ENCODE assay signal across 28 mouse cellular contexts in genomic region chr10:69962226-69962625, GRCm38 (mm10).
DNase-seq lines count a peak whose midpoint lies in the region; TF ChIP-seq lines count a peak whose summit lies in the region.
"Had no signal": no experiment of that assay in that cellular context is flagged by ENCODE, and none has a peak within 500 bp of the region (broad histone marks: within the 10 kb centered on the region; RNA-seq: fewer than 3 reads in every experiment).

No protein-coding gene starts in this region.

- TF ChIP-seq CTCF in left cerebral cortex, adult 2 months (IDR thresholded peaks at IDR 0.05) = no peak

- intact Hi-C loops in left cerebral cortex, adult 2 months (cut with DNase I) = loop anchor here (5.0 kb wide), 3 partner anchors 60 to 510 kb away; no protein-coding TSS in a partner anchor
- intact Hi-C loops in left cerebral cortex, postnatal 36 days (cut with DNase I) = loop anchor here (5.0 kb wide), 1 partner anchor 300 kb away; no protein-coding TSS in a partner anchor

- H3K4me3 ChIP-seq in left cerebral cortex, adult 2 months = no peak overlapping the region
- H3K4me3 ChIP-seq: embryonic facial prominence, embryonic 12.5 days; forebrain, embryonic 10.5 days; forebrain, embryonic 15.5 days; heart, adult 2 months; heart, embryonic 13.5 days; limb, embryonic 10.5 days; limb, embryonic 15.5 days; midbrain, embryonic 10.5 days; midbrain, embryonic 15.5 days; neural tube, embryonic 15.5 days had no signal

- DNase-seq in adrenal gland, postnatal 14 days = peak; percentile 39
- no peak for DNase-seq in adrenal gland, adult 2 months
- no peak for DNase-seq in left cerebral cortex, adult 2 months (ENCODE audit: extremely low spot score in 1 of 2, low spot score in 2 of 2)
- no peak for DNase-seq in left cerebral cortex, postnatal 36 days (ENCODE audit: low spot score in 2 of 2)
- peak; percentile 45 to 76 for DNase-seq in urinary bladder, adult 18-20 months (ENCODE audit: low spot score in 2 of 2)
- no peak for DNase-seq in urinary bladder, postnatal 10 days (ENCODE audit: low spot score)
- DNase-seq in urinary bladder, postnatal 36 days (ENCODE audit: low spot score in 2 of 2) = peak; percentile 63 to 71
- no peak for DNase-seq in cerebellum, postnatal 14 days
- DNase-seq: cerebellum, adult 9-10 months; embryo, embryonic 11 days; gastrocnemius, postnatal 10 days; heart, adult 2 months; heart, postnatal 10 days; kidney, postnatal 25 days; retina, postnatal 1 day; right cerebral cortex, postnatal 14 days; thymus, postnatal 4 days had no signal

- peak overlapping the region; percentile 50; the same call in 1 of the 2 replicates for H3K27ac ChIP-seq in left cerebral cortex, adult 2 months
- H3K27ac ChIP-seq: embryonic facial prominence, embryonic 12.5 days; forebrain, embryonic 10.5 days; forebrain, embryonic 15.5 days; heart, adult 2 months; heart, embryonic 13.5 days; hindbrain, embryonic 14.5 days; limb, embryonic 10.5 days; limb, embryonic 15.5 days; liver, embryonic 14.5 days; midbrain, embryonic 10.5 days; midbrain, embryonic 15.5 days; neural tube, embryonic 15.5 days had no signal

Comparison
In these comparisons a context has a peak if more than half of its experiments do, and no peak if none do; other contexts are left out.
1. DNase-seq: peak in adrenal gland, postnatal 14 days (single experiment), urinary bladder, adult 18-20 months (2 of 2) and urinary bladder, postnatal 36 days (2 of 2); none in adrenal gland, adult 2 months (single experiment), left cerebral cortex, adult 2 months (0 of 2), left cerebral cortex, postnatal 36 days (0 of 2), urinary bladder, postnatal 10 days (single experiment) and cerebellum, postnatal 14 days (0 of 2).